Mouse (Mus musculus) liver, postnatal 0 days (tissue): Measurements from ENCODE around the gene Sestd1. TPM values are rescaled to one million over a fixed set of nuclear protein-coding genes. Genes with fewer than 3 reads are reported as not detected.
A peak's percentile ranks its signal among the peaks of the same experiment; 100 is the strongest.

Experiments
- ATAC-seq: fragments of 200-750 bp; cut with Nextera tagmentation; 2 replicates; pipeline ENCODE4 v1.8.0; 2017; ENCODE audit warnings: mild to moderate bottlenecking, moderate library complexity
- DNase-seq: peaks from one replicate; pipeline ENCODE4 v3.0.0-alpha.2; 2016
- H3K27ac ChIP-seq: fragments of 300-500 bp; sonication (generic); 2 replicates; pipeline ENCODE4 v1.5.1; 2014; ENCODE audit warnings: antibody characterized with exemption, moderate library complexity, mild to moderate bottlenecking, low read depth
- H3K27me3 ChIP-seq: fragments of 300-500 bp; sonication (generic); 2 replicates; pipeline ENCODE4 v1.6.1; 2014; ENCODE audit warnings: low read length, control low read depth, mixed read lengths; ENCODE audit not compliant: insufficient read depth
- H3K36me3 ChIP-seq: fragments of 300-500 bp; sonication (generic); replicated peaks from 2 replicates; pipeline ENCODE4 v1.6.1; 2014; ENCODE audit warnings: mild to moderate bottlenecking, control low read depth, low read length, moderate library complexity, mixed read lengths; ENCODE audit not compliant: insufficient read depth
- H3K4me1 ChIP-seq: fragments of 300-500 bp; sonication (generic); 2 replicates; pipeline ENCODE4 v1.6.1; 2014; ENCODE audit warnings: antibody characterized with exemption, mild to moderate bottlenecking, control low read depth; ENCODE audit not compliant: insufficient read depth
- H3K4me2 ChIP-seq: fragments of 300-500 bp; sonication (generic); 2 replicates; pipeline ENCODE4 v1.6.1; 2014; ENCODE audit warnings: low read depth, mild to moderate bottlenecking, low read length, moderate library complexity, mixed read lengths
- H3K4me3 ChIP-seq: fragments of 300-500 bp; sonication (generic); 2 replicates; pipeline ENCODE4 v1.5.1; 2014; ENCODE audit warnings: low read depth, low read length
- H3K9ac ChIP-seq: fragments of 300-500 bp; sonication (generic); replicated peaks from 2 replicates; pipeline ENCODE4 v1.6.1; 2014; ENCODE audit warnings: mild to moderate bottlenecking, moderate library complexity
- H3K9me3 ChIP-seq: fragments of 300-500 bp; sonication (generic); 2 replicates; pipeline ENCODE4 v1.6.1; 2016; ENCODE audit warnings: mild to moderate bottlenecking, control low read depth, low read length, mixed read lengths
- CTCF ChIP-seq: sonication (generic); IDR thresholded peaks from 2 replicates; pipeline ENCODE4 v1.5.1; 2016; ENCODE audit warnings: antibody characterized with exemption, low read depth
- EP300 ChIP-seq: IDR thresholded peaks from 2 replicates; pipeline ENCODE4 v1.6.1; 2016; ENCODE audit warnings: antibody characterized with exemption, low read depth, mild to moderate bottlenecking
- WGBS: fragments of 180-500 bp; shearing (Covaris S2); extraction: QIAGEN DNeasy Blood & Tissue Kit; methylation state at CpG from one replicate; pipeline ENCODE4 v1.1.7; 2014; ENCODE audit not compliant: insufficient replicate concordance; 5-methylcytosine and 5-hydroxymethylcytosine counted together
- polyA plus RNA-seq: library from polyadenylated mRNA; unstranded; fragments of >200 nt; fragmentation: Nextera tagmentation; extraction: Ambion mirVana; gene quantifications from 2 replicates; pipeline ENCODE4 v1.2.1, GENCODE M21; 2015

Gene Sestd1
- polyA plus RNA-seq, 1 experiment from 2014 or later: 0.61 TPM

GRCm38 (mm10) chr2:77176413-77176812, 104.0 kb downstream of the Sestd1 start:
- TF ChIP-seq CTCF (no peak), EP300 (peak; percentile 77)
- no peaks in the 10 kb centered on the region for H3K27me3 ChIP-seq
- peaks cover 13% of the 10 kb centered on the region for H3K4me1 ChIP-seq
- 0 out of 2 replicates have a peak overlapping the region, but pooled peaks have one; percentile 9 for H3K9ac ChIP-seq
- 27% methylated on average over 10 of the region's 10 CpGs for WGBS
- DNase-seq (peak; percentile 36), ATAC-seq (peak; percentile 66)
- H3K36me3 ChIP-seq: no peaks in the 10 kb centered on the region
- H3K9me3 ChIP-seq: no peaks in the 10 kb centered on the region
- peak overlapping the region; percentile 71 for H3K27ac ChIP-seq
- H3K4me2 ChIP-seq: peak overlapping the region; percentile 36
- no peak overlapping the region for H3K4me3 ChIP-seq

DNA sequence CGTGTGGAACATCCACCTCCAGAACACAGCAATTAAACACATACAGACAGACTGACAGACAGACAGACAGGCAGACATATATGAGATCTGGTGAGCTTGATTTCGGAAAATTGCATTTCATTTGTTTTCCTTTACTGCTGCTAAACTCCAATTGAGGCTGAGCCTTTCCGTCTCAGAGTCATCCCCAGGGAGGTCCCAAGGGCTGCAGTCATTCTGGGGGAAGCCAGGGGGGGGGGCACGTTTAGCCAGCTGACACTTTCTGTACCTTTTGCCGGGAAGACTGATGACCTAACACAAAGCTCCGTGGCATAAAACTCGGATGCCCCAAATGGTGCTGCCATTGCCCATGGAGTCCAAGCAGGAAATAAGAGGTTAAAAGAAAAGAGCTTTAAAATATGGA, 105.0 kb downstream of the Sestd1 start:
- 66% methylated on average over 7 of the region's 7 CpGs for WGBS
- H3K4me3 ChIP-seq: no peak overlapping the region
- DNase-seq (no peak), ATAC-seq (no peak)
- H3K9ac ChIP-seq: no peak overlapping the region
- no peak overlapping the region for H3K4me2 ChIP-seq
- H3K9me3 ChIP-seq: no peaks in the 10 kb centered on the region
- H3K27me3 ChIP-seq: no peaks in the 10 kb centered on the region
- TF ChIP-seq EP300 (no peak), CTCF (no peak)
- H3K36me3 ChIP-seq: no peaks in the 10 kb centered on the region
- H3K27ac ChIP-seq: no peak overlapping the region
- H3K4me1 ChIP-seq: peaks cover 13% of the 10 kb centered on the region

DNA sequence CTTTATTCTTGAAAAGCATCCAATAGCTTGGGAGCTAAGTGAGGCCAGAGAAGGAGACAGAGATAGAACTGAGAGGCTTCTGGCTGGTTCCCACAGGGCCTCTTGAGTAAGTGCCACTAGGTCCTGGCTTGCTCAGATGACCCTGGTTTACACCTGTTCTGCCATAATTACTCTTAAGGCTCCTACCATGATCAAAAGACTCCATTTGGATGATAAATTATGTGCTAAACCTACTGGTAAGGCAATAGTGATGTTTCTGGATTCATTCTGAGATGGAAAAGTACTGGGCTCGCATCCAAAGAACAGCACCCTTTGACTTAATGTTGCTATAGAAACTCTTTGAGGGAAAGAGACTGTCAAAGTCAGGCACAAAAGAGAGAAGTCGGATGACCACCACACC, 106.1 kb downstream of the Sestd1 start:
- WGBS: 79% methylated on average over 2 of the region's 2 CpGs
- no peak for ATAC-seq
- TF ChIP-seq CTCF: no peak
- no peak for TF ChIP-seq EP300
- Histone ChIP-seq H3K27me3 (no peaks in the 10 kb centered on the region), H3K36me3 (no peaks in the 10 kb centered on the region), H3K27ac (peak overlapping the region; percentile 22), H3K9ac (no peak overlapping the region), H3K4me1 (peaks cover 13% of the 10 kb centered on the region), H3K9me3 (no peaks in the 10 kb centered on the region), H3K4me2 (no peak overlapping the region), H3K4me3 (no peak overlapping the region)
- DNase-seq: no peak

DNA sequence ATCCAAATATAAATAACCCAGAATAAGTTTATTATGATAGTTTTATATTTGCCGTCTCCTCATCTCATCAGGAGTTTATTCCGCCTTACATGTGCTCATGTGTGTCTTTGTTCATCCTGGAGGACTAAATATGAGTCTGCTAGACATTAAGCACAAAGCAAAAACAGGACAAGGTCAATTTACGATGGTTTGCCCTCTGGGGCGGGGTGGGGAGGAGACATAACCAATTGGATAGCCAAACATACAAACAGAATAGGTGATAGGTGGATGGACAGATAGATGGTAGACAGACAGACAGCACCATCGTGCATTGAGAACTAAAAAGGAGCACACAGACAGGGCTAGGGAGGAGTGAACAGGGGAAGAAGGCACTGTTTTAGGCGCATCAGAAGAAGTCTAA, 106.6 kb downstream of the Sestd1 start:
- no peak overlapping the region for H3K9ac ChIP-seq
- H3K4me1 ChIP-seq: peaks cover 13% of the 10 kb centered on the region
- no peaks in the 10 kb centered on the region for H3K27me3 ChIP-seq
- no peak overlapping the region for H3K4me3 ChIP-seq
- H3K36me3 ChIP-seq: no peaks in the 10 kb centered on the region
- no peak overlapping the region for H3K4me2 ChIP-seq
- no peaks in the 10 kb centered on the region for H3K9me3 ChIP-seq
- H3K27ac ChIP-seq: peak overlapping the region; percentile 22; the same call in 1 of the 2 replicates
- TF ChIP-seq CTCF (no peak), EP300 (no peak)
- WGBS: 78% methylated on average over 6 of the region's 6 CpGs
- DNase-seq: no peak
- ATAC-seq: 0 out of 2 replicates have a peak, but pooled peaks have one; percentile 17

GRCm38 (mm10) chr2:77173366-77173765, 107.0 kb downstream of the Sestd1 start:
- Histone ChIP-seq H3K4me2 (no peak overlapping the region), H3K27ac (peak overlapping the region; percentile 94; the same call in 1 of the 2 replicates), H3K9ac (no peak overlapping the region), H3K9me3 (no peaks in the 10 kb centered on the region), H3K36me3 (no peaks in the 10 kb centered on the region), H3K4me3 (no peak overlapping the region), H3K27me3 (no peaks in the 10 kb centered on the region), H3K4me1 (peaks cover 13% of the 10 kb centered on the region)
- WGBS: 72% methylated on average over 6 of the region's 6 CpGs
- no peak for TF ChIP-seq CTCF
- no peak for TF ChIP-seq EP300
- ATAC-seq (no peak), DNase-seq (no peak)

GRCm38 (mm10) chr2:77172241-77172671, 108.1 kb downstream of the Sestd1 start:
- TF ChIP-seq EP300 (no peak), CTCF (no peak)
- no peaks in the 10 kb centered on the region; the same call in 1 of the 2 replicates for H3K36me3 ChIP-seq
- no peaks in the 10 kb centered on the region for H3K27me3 ChIP-seq
- peak overlapping the region; percentile 94 for H3K27ac ChIP-seq
- H3K9me3 ChIP-seq: no peaks in the 10 kb centered on the region
- 62% methylated on average over 10 of the region's 10 CpGs for WGBS
- H3K4me3 ChIP-seq: 0 out of 2 replicates have a peak overlapping the region, but pooled peaks have one; percentile 5
- peak overlapping the region; percentile 89 for H3K4me2 ChIP-seq
- H3K4me1 ChIP-seq: peaks cover 13% of the 10 kb centered on the region
- ATAC-seq (peak; percentile 54), DNase-seq (peak; percentile 33)
- peak overlapping the region; percentile 10; the same call in 1 of the 2 replicates for H3K9ac ChIP-seq
